Mouse (Mus musculus): ENCODE results near the gene Gm20538. TPM values are rescaled to one million over a fixed set of nuclear protein-coding genes. Genes with fewer than 3 reads are reported as not detected.

The Gm20538 gene
- total and polyA plus RNA-seq, 3 experiments: not detected

DNA sequence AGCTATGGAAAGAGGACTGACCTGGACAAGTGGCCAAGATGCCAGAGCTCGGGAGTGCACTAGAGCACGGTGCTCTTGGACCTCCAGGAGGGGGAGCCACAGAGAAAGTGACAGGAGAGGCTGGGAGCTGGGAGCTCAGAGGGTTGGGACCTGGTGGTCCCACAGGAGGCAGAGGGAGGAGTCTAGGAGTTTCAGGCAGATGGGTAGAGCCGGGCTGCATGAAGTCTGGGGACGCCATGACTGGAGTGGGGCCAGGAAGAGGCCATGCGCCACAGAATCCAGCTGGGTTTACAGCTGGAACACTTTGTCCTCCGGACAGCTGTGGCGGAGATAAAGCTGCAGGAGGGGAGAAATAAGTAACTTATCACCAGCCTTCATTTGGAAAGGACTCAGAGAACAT is 33.5 kb downstream of the Gm20538 start:
- TF ChIP-seq POLR2AphosphoS2 (IDR thresholded peaks at IDR 0.05; ENCODE audit: low read length) (no peak), GABPA (IDR thresholded peaks at IDR 0.05; ENCODE audit: low read depth, low read length) (no peak), CTCF (IDR thresholded peaks at IDR 0.05 in 2 of 3, conservative IDR thresholded peaks at IDR 0.05 in 1 of 3; ENCODE audit: control insufficient read depth in 1 of 3, insufficient read depth in 1 of 3, low read depth in 2 of 3, low read length in 3 of 3, poor library complexity in 1 of 3, severe bottlenecking in 1 of 3) (peak in 2 of 3 experiments; percentile 32 to 38; a peak in 4 of 6 replicates), ETS1 (IDR thresholded peaks at IDR 0.05; ENCODE audit: low read depth, low read length) (no peak)
- Histone ChIP-seq H3K9me3 (replicated peaks; ENCODE audit: insufficient read depth, low read length) (no peaks in the 10 kb centered on the region), H3K27me3 (ENCODE audit: control insufficient read depth in 1 of 2, insufficient read depth in 2 of 2, low read length in 2 of 2) (no peaks in the 10 kb centered on the region; a peak in 1 of 4 replicates), H3K9ac (ENCODE audit: control insufficient read depth, low read depth, low read length, poor library complexity, severe bottlenecking) (no peak overlapping the region), H3K36me3 (ENCODE audit: control insufficient read depth in 1 of 2, insufficient read depth in 2 of 2, low read length in 2 of 2) (no peaks in the 10 kb centered on the region), H3K79me2 (ENCODE audit: control insufficient read depth, insufficient read depth, low read length, poor library complexity) (no peaks in the 10 kb centered on the region), H3K27ac (ENCODE audit: control insufficient read depth, low read depth, low read length) (no peak overlapping the region), H3K4me1 (ENCODE audit: control insufficient read depth in 1 of 2, insufficient read depth in 2 of 2, low read length in 2 of 2) (no peaks in the 10 kb centered on the region), H3K4me3 (ENCODE audit: control insufficient read depth in 1 of 2, insufficient read depth in 1 of 2, low read depth in 2 of 2, low read length in 2 of 2) (no peak overlapping the region)
- DNase-seq (ENCODE audit: low read depth, low spot score): no peak

DNA sequence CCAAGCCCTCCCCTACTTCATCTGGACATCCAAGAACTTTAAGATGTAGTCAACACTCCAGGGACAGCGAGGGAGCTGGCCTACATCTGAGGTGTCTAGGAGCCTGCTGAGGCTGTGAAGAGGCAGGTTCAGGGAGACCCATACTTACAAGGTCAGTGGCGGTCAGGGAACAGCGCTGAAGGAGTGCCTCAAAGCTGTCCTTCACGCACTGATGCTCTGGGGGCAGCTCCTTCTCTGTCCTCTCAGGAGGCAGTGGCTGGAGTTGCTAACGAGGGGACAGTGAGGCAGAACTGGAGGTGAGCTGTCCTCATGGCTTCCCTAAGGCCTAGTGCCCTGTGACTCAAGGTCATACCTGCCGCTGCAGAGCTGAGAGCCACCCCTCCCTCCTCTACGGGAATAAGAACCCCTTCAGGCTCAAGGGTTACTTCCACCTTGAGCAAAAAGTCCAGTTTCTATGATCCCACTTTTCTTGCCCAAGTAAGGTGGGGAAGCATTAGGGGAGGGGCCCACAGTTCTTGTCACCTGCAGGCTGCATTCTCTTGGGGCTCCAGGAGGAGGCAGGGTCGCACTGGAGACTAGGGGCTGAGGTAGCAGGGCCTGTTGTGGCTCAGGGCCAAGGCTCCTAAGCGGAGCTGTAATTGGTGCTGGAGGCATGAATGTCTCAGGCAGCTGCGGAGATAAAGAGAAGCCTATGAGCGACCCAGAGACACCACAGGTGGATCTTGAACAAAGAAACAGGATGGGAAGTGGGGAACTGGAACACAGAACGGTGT is 34.4 kb downstream of the Gm20538 start:
- Histone ChIP-seq H3K27me3 (ENCODE audit: control insufficient read depth in 1 of 2, insufficient read depth in 2 of 2, low read length in 2 of 2) (no peaks in the 10 kb centered on the region; a peak in 1 of 4 replicates), H3K4me1 (ENCODE audit: control insufficient read depth in 1 of 2, insufficient read depth in 2 of 2, low read length in 2 of 2) (no peaks in the 10 kb centered on the region), H3K9me3 (replicated peaks; ENCODE audit: insufficient read depth, low read length) (no peaks in the 10 kb centered on the region), H3K4me3 (ENCODE audit: control insufficient read depth in 1 of 2, insufficient read depth in 1 of 2, low read depth in 2 of 2, low read length in 2 of 2) (no peak overlapping the region), H3K9ac (ENCODE audit: control insufficient read depth, low read depth, low read length, poor library complexity, severe bottlenecking) (no peak overlapping the region), H3K36me3 (ENCODE audit: control insufficient read depth in 1 of 2, insufficient read depth in 2 of 2, low read length in 2 of 2) (no peaks in the 10 kb centered on the region), H3K27ac (ENCODE audit: control insufficient read depth, low read depth, low read length) (no peak overlapping the region), H3K79me2 (ENCODE audit: control insufficient read depth, insufficient read depth, low read length, poor library complexity) (no peaks in the 10 kb centered on the region)
- no peak for DNase-seq (ENCODE audit: low read depth, low spot score)
- TF ChIP-seq RAD21 (IDR thresholded peaks at IDR 0.05; ENCODE audit: low read depth, low read length) (peak; percentile 1; the same call in 1 of the 2 replicates), USF2 (IDR thresholded peaks at IDR 0.05; ENCODE audit: borderline replicate concordance in 1 of 2, insufficient read depth in 1 of 2, low read depth in 1 of 2, low read length in 2 of 2) (no peak), CTCF (IDR thresholded peaks at IDR 0.05 in 2 of 3, conservative IDR thresholded peaks at IDR 0.05 in 1 of 3; ENCODE audit: control insufficient read depth in 1 of 3, insufficient read depth in 1 of 3, low read depth in 2 of 3, low read length in 3 of 3, poor library complexity in 1 of 3, severe bottlenecking in 1 of 3) (peak in 2 of 3 experiments; percentile 1 to 17; a peak in 1 of 6 replicates)

DNA sequence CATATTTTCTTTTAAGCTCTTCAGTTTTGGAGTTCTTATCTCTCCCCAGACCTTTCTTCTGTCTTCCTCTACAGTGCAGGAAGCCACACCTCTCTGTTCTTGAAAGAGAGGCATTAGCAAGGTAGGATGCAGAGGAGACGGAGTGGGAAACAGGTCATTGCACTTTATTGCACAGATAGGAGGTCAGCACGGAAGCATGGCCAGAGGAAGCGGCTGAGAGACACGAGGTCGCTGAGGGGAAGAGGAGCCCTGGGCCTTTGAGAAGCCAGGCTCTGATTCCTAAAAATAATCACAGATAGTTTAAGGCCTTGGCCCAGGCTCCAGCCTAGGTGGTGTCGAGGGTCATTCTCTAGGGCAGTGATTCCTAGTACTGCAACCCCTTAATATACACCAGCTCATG is 36.9 kb downstream of the Gm20538 start:
- Histone ChIP-seq H3K79me2 (ENCODE audit: control insufficient read depth, insufficient read depth, low read length, poor library complexity) (no peaks in the 10 kb centered on the region), H3K27me3 (ENCODE audit: control insufficient read depth in 1 of 2, insufficient read depth in 2 of 2, low read length in 2 of 2) (no peaks in the 10 kb centered on the region; a peak in 1 of 4 replicates), H3K4me3 (ENCODE audit: control insufficient read depth in 1 of 2, insufficient read depth in 1 of 2, low read depth in 2 of 2, low read length in 2 of 2) (no peak overlapping the region), H3K4me1 (ENCODE audit: control insufficient read depth in 1 of 2, insufficient read depth in 2 of 2, low read length in 2 of 2) (no peaks in the 10 kb centered on the region), H3K9ac (ENCODE audit: control insufficient read depth, low read depth, low read length, poor library complexity, severe bottlenecking) (no peak overlapping the region), H3K9me3 (replicated peaks; ENCODE audit: insufficient read depth, low read length) (no peaks in the 10 kb centered on the region), H3K36me3 (ENCODE audit: control insufficient read depth in 1 of 2, insufficient read depth in 2 of 2, low read length in 2 of 2) (no peaks in the 10 kb centered on the region), H3K27ac (ENCODE audit: control insufficient read depth, low read depth, low read length) (no peak overlapping the region)
- no peak for DNase-seq (ENCODE audit: low read depth, low spot score)
- no peak for TF ChIP-seq GATA1 (IDR thresholded peaks at IDR 0.05; ENCODE audit: low read depth, low read length)
- no peak for TF ChIP-seq MAX (IDR thresholded peaks at IDR 0.05; ENCODE audit: low read length)
- TF ChIP-seq MEF2A (IDR thresholded peaks at IDR 0.05; ENCODE audit: extremely low read depth, insufficient replicate concordance, low read depth, low read length, poor library complexity, severe bottlenecking): no peak
- TF ChIP-seq POLR2A (IDR thresholded peaks at IDR 0.05; ENCODE audit: control insufficient read depth in 1 of 2, insufficient read depth in 1 of 2, low read depth in 1 of 2, low read length in 2 of 2, poor library complexity in 1 of 2): no peak
- TF ChIP-seq TBP (IDR thresholded peaks at IDR 0.05; ENCODE audit: low read depth, low read length): no peak
- TF ChIP-seq ZKSCAN1 (IDR thresholded peaks at IDR 0.05; ENCODE audit: low read depth, low read length): no peak
- TF ChIP-seq MXI1 (IDR thresholded peaks at IDR 0.05; ENCODE audit: low read depth, low read length): no peak
- TF ChIP-seq CHD2 (IDR thresholded peaks at IDR 0.05; ENCODE audit: low read length): no peak
- TF ChIP-seq ZC3H11A (IDR thresholded peaks at IDR 0.05; ENCODE audit: low read depth, low read length): no peak
- no peak for TF ChIP-seq TCF12 (IDR thresholded peaks at IDR 0.05; ENCODE audit: low read depth, low read length)
- no peak for TF ChIP-seq UBTF (IDR thresholded peaks at IDR 0.05; ENCODE audit: borderline replicate concordance, insufficient read depth, low read depth, low read length)

All from MEL (cell line).